Mouse (Mus musculus) bone marrow macrophage, adult 2 months (primary cell): ENCODE measurements at regions not wholly inside any gene's neighbourhood (a gene's known extent, or its start where the extent isn't known, plus 50 kb on each side); places are given as distances from the start of the nearest gene placed in this dataset.

Experiments used
- H3K27ac ChIP-seq: 2 replicates; pipeline ENCODE4 v1.5.1; 2012; ENCODE audit warnings: low read depth, low read length; ENCODE audit not compliant: insufficient read depth
- H3K4me1 ChIP-seq: 2 replicates; pipeline ENCODE4 v1.6.1; 2012; ENCODE audit warnings: low read length; ENCODE audit not compliant: control insufficient read depth, insufficient read depth
- H3K4me3 ChIP-seq: 2 replicates; pipeline ENCODE4 v1.5.1; 2012; ENCODE audit warnings: mild to moderate bottlenecking, low read length, moderate library complexity; ENCODE audit not compliant: insufficient read depth
- CTCF ChIP-seq: IDR thresholded peaks from 2 replicates; pipeline ENCODE4 v1.5.1; 2012; ENCODE audit warnings: low read depth, mild to moderate bottlenecking, low read length, moderate library complexity
- POLR2A ChIP-seq: IDR thresholded peaks from 2 replicates; pipeline ENCODE4 v1.6.1; 2012; ENCODE audit warnings: mild to moderate bottlenecking, low read depth, low read length, borderline replicate concordance

DNA sequence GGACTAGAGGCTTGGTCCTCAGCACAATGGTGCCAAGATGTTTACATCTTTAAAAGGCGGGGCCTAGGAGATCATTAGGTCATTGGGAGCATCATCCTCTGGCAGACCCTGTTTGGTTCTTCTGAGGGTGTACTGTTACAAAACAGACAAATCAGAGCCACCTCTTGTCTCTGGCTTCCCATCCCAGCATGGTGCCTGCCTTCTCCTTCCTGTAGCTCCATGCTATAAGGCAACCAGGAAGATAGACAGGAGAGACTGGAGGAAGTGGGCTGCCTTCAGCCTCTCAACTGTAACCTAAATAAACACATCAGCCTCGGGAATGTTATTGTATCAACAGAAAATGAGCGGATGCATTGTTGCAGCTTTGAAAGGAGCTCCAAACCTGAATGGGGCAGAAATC, 529.8 kb upstream of the Gm765 start:
- no peak overlapping the region for H3K4me3 ChIP-seq
- TF ChIP-seq POLR2A = no peak
- no peak for TF ChIP-seq CTCF
- no peak overlapping the region for H3K27ac ChIP-seq
- no peaks in the 10 kb centered on the region for H3K4me1 ChIP-seq

- no peak overlapping the region for H3K27ac ChIP-seq
- no peak overlapping the region for H3K4me3 ChIP-seq
- TF ChIP-seq CTCF = no peak
- no peaks in the 10 kb centered on the region for H3K4me1 ChIP-seq
Measured at GRCm38 (mm10) chr6:98869772-98870171, 527.2 kb upstream of the Gm765 start.

GRCm38 (mm10) chr6:98864306-98864705, 521.8 kb upstream of the Gm765 start:
- no peak for TF ChIP-seq POLR2A
- no peak for TF ChIP-seq CTCF
- Histone ChIP-seq H3K4me1 (no peaks in the 10 kb centered on the region), H3K27ac (no peak overlapping the region), H3K4me3 (no peak overlapping the region)

DNA sequence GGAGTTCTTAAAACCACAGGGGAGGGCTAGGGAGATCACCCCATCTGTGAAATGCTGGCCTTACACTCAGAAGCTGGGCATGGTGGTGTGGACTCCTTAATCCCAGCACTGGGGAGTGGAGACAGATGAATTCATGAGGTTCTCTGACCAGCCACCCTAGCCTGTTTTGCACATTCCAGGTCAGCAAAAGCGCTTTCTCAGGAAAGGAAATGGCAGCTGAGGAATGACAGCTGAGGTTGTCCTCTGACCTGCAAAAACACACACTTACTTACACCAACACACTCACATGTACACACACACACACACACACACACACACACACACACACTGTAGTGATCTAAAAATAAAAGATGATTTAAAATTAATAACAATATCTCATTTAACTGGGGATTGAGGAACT, 513.4 kb upstream of the Gm765 start:
- Histone ChIP-seq H3K4me3 (no peak overlapping the region), H3K27ac (no peak overlapping the region), H3K4me1 (no peaks in the 10 kb centered on the region)
- TF ChIP-seq CTCF = no peak
- no peak for TF ChIP-seq POLR2A

DNA sequence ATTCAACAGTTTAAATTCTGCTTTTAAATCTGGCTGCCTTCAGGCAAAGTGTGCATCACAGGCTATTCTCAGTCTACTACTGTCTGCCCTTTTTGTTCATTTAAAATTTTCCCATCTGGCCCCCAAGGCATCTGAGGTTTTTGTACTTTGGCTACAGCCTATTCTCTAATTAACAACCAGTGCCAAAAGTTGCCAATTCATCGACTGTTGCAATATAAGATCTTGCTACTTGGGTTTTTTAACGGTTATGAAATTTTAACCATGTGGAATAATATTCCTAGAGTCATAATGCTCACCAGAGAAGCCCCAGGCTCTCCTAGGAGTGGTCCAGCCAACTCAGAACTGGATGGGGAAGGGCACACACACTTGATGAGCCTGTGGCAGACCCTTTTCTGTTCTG, 508.4 kb upstream of the Gm765 start:
- Histone ChIP-seq H3K27ac (no peak overlapping the region), H3K4me1 (peaks cover 2% of the 10 kb centered on the region), H3K4me3 (no peak overlapping the region)
- TF ChIP-seq POLR2A (no peak), CTCF (no peak)

GRCm38 (mm10) chr6:98848835-98849234, 506.3 kb upstream of the Gm765 start:
- Histone ChIP-seq H3K4me3 (no peak overlapping the region), H3K4me1 (peaks cover 5% of the 10 kb centered on the region), H3K27ac (no peak overlapping the region)
- TF ChIP-seq POLR2A (no peak), CTCF (no peak)

DNA sequence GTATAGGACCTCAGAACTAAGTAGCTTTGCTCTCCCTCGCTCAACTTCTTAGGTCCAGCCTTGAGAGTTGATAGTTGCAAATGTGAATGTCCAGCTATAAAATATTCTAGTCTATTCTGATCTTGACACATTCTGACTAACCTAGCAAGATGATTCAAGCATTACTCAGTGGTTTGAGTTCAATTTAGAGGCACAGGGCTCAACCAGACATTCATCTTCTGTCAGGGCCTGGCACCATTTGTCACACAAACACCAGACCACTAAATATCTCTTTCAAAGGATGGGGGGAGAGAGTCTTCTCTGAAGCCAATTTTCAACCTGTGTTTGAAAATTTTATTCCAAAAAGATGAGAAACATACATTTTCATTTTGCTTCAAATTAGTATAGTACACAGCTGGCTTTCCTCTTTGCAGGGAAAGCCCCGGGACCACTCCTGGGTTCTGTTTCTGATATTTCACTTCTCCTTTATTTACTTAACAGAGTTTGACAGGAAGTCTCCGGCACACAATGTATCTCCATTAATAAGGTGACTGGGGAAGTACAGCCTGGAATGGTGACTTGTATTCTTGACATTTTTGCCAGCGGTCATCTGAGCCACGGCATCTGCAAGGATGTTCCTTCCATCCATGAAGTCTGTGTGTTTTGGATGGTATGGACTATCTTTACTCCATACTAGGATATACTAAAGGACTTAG, 503.6 kb upstream of the Gm765 start:
- Histone ChIP-seq H3K4me1 (peaks cover 5% of the 10 kb centered on the region), H3K4me3 (no peak overlapping the region), H3K27ac (no peak overlapping the region)
- TF ChIP-seq POLR2A (no peak), CTCF (no peak)

DNA sequence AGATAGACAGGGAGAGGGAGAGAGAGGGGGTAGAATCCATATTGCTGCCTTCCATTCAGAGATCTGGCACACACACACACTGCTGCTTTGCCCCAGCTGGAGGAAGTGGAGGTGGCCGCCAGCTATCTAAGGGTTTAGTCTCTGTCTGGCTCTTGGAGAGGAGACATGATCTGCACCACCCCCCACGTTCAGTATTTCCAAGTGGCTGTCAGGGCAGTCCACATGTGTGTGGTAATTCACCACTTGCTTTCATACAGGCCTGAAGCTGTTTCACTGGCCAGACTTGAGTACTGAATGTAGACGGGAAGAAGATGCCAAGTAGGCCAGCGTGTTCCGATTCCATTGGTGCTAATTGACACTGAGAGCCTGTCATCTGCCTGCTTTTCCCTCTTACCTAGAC, 501.0 kb upstream of the Gm765 start:
- no peak overlapping the region for H3K4me3 ChIP-seq
- peaks cover 5% of the 10 kb centered on the region for H3K4me1 ChIP-seq
- no peak overlapping the region for H3K27ac ChIP-seq
- TF ChIP-seq POLR2A = no peak
- TF ChIP-seq CTCF = no peak

GRCm38 (mm10) chr6:98842924-98843323, 500.4 kb upstream of the Gm765 start:
- Histone ChIP-seq H3K4me3 (no peak overlapping the region), H3K4me1 (peaks cover 5% of the 10 kb centered on the region), H3K27ac (no peak overlapping the region)
- TF ChIP-seq POLR2A = no peak
- TF ChIP-seq CTCF = no peak

DNA sequence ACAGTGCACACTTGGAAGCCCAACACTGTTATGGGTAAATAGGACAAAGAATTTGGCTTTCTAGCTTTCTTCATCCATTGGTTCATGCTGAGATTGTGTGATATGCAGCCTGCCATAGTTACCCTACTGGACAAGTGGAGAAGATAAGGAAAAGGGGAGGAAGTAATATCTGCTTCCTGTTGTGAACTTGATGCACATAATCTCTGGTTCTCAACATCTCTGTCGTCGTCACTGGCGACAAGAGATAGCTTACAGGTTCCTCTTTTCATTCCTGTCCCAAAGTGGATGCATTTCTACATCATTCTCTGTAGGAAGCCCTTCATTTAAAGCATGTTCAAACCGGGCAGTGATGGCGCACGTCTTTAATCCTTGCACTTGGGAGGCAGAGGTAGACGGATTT, 491.4 kb upstream of the Gm765 start:
- H3K4me1 ChIP-seq = no peaks in the 10 kb centered on the region
- no peak for TF ChIP-seq POLR2A
- no peak for TF ChIP-seq CTCF

DNA sequence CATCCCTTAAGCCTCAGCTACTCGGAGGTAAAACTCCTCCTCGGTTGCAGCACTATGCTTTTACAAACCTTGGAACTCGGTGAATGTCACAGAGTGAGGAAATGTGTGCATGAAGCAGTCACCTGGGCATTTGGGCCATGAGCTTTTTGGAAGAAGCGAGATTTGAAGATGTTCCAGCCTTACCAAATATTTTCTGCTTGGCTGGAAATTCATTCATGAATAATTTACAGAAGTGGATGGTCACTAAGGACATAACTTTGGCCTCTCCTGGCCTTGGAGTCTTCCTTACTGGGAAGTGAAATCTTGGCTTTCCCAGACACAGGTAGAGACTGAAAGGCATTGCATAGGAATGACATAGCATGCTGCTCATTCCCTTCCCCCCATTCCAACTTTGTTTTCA, 487.6 kb upstream of the Gm765 start:
- Histone ChIP-seq H3K27ac (no peak overlapping the region), H3K4me1 (no peaks in the 10 kb centered on the region), H3K4me3 (no peak overlapping the region)
- TF ChIP-seq CTCF = no peak
- TF ChIP-seq POLR2A = no peak

More for the DNA sequence above, 491.4 kb upstream of the Gm765 start:
- Histone ChIP-seq H3K27ac (no peak overlapping the region), H3K4me3 (no peak overlapping the region)
